Mouse (Mus musculus): Measurements from ENCODE around the gene Ikbke.
"Not testable (repeated sequence)": the region's sequence is repeated elsewhere in the genome, so short reads cannot be mapped to it uniquely, and the experiment has no call there.

Ikbke gene

GRCm38 (mm10) chr1:131281731-131282130 is 2.3 kb upstream of the Ikbke start:
- no peak for DNase-seq

- no peak for DNase-seq
These were observed 874 bp upstream of the Ikbke start for GRCm38 (mm10) chr1:131280280-131280679.

GRCm38 (mm10) chr1:131278606-131279455 is 575 bp downstream of the Ikbke start:
- no peak for DNase-seq

GRCm38 (mm10) chr1:131276831-131277230 is 2.6 kb downstream of the Ikbke start:
- DNase-seq: no peak

GRCm38 (mm10) chr1:131275577-131275976 is 3.8 kb downstream of the Ikbke start:
- DNase-seq: no peak

GRCm38 (mm10) chr1:131274725-131275539 is 4.5 kb downstream of the Ikbke start:
- DNase-seq: no peak

GRCm38 (mm10) chr1:131269797-131270578 is 9.4 kb downstream of the Ikbke start:
- peak; percentile 87 to 91 for DNase-seq

- no peak for DNase-seq
These were observed 10.6 kb downstream of the Ikbke start for GRCm38 (mm10) chr1:131268776-131269175.

- DNase-seq: peak in 1 of 2 experiments; percentile 44
These were observed 15.5 kb downstream of the Ikbke start for GRCm38 (mm10) chr1:131263905-131264304.

GRCm38 (mm10) chr1:131260309-131260656 is 19.1 kb downstream of the Ikbke start:
- peak; percentile 88 to 91 for DNase-seq

GRCm38 (mm10) chr1:131259632-131260308 is 19.6 kb downstream of the Ikbke start:
- DNase-seq: no peak

- peak in 1 of 2 experiments; percentile 42 for DNase-seq
These were observed 22.1 kb downstream of the Ikbke start for GRCm38 (mm10) chr1:131257288-131257687.

- not testable (repeated sequence) for DNase-seq
These were observed 26.7 kb downstream of the Ikbke start for GRCm38 (mm10) chr1:131252516-131253250.

- DNase-seq: peak; percentile 71 to 80
These were observed 32.7 kb downstream of the Ikbke start for GRCm38 (mm10) chr1:131246433-131247395.

GRCm38 (mm10) chr1:131245926-131246325 is 33.5 kb downstream of the Ikbke start:
- DNase-seq: peak; percentile 80 to 83

GRCm38 (mm10) chr1:131245089-131245856 is 34.1 kb downstream of the Ikbke start, which contains the start of gene Rassf5:
TSS of gene Rassf5 (minus strand) at chr1:131245258.
- peak; percentile 90 to 91 for DNase-seq

GRCm38 (mm10) chr1:131244536-131245088 is 34.8 kb downstream of the Ikbke start:
- DNase-seq: peak; percentile 62 to 73

- no peak for DNase-seq
These were observed 36.5 kb downstream of the Ikbke start for GRCm38 (mm10) chr1:131242956-131243355.

- DNase-seq: peak; percentile 74 to 77
These were observed 39.7 kb downstream of the Ikbke start for GRCm38 (mm10) chr1:131239576-131240193.

All from cerebellum, postnatal 10 days (tissue).